Comparison of ENCODE assay signal across 10 mouse cellular contexts in genomic region chr2:27248211-27248610, GRCm38 (mm10). TPM values are rescaled to one million over a fixed set of nuclear protein-coding genes. Genes with fewer than 3 reads are reported as not detected.
DNase-seq lines count a peak whose midpoint lies in the region; ATAC-seq lines count a peak whose summit lies in the region.
"Had no signal": no experiment of that assay in that cellular context is flagged by ENCODE, and none has a peak within 500 bp of the region (broad histone marks: within the 10 kb centered on the region; RNA-seq: fewer than 3 reads in every experiment).

Sardh (minus strand) TSS chr2:27248337.

- H3K9ac ChIP-seq in heart, embryonic 14.5 days (ENCODE audit: low read length): no peak within 1 kb of the TSS; the same call in 1 of the 2 replicates
- no peak within 1 kb of the TSS for H3K9ac ChIP-seq in kidney, embryonic 14.5 days (ENCODE audit: low read depth, low read length)
- H3K9ac ChIP-seq in liver, embryonic 16.5 days (ENCODE audit: low read depth, low read length): peak within 1 kb of the TSS; percentile 21
- H3K9ac ChIP-seq: neural tube, embryonic 12.5 days had no signal

- 88% methylated on average over 2 of the region's 2 CpGs for WGBS in heart, embryonic 14.5 days
- WGBS in kidney, embryonic 14.5 days: 86% methylated on average over 2 of the region's 2 CpGs
- whole genome bisulfite sequencing in liver, embryonic 16.5 days (ENCODE audit: insufficient replicate concordance): 43% methylated on average over 2 of the region's 2 CpGs

- H3K27ac ChIP-seq in heart, embryonic 14.5 days (replicated peaks in 1 of 2; ENCODE audit: control insufficient read depth in 1 of 2, insufficient read depth in 1 of 2, low read depth in 2 of 2, low read length in 2 of 2): peak within 1 kb of the TSS; percentile 82 to 90
- peak within 1 kb of the TSS; percentile 80 for H3K27ac ChIP-seq in kidney, embryonic 14.5 days (ENCODE audit: low read depth, low read length)
- peak within 1 kb of the TSS; percentile 90 for H3K27ac ChIP-seq in liver, embryonic 16.5 days (ENCODE audit: low read length)
- H3K27ac ChIP-seq: neural tube, embryonic 12.5 days had no signal

- DNase-seq in left cerebral cortex, postnatal 14 days (ENCODE audit: low spot score in 2 of 2): no peak
- no peak for DNase-seq in left cerebral cortex, postnatal 10 days (ENCODE audit: extremely low spot score in 1 of 2, low spot score in 2 of 2)
- no peak for DNase-seq in urinary bladder, postnatal 10 days (ENCODE audit: low spot score)
- no peak for DNase-seq in cerebellum, adult 8-10 months
- DNase-seq: cerebellum, adult 18-20 months had no signal

- no peak within 1 kb of the TSS for H3K4me3 ChIP-seq in heart, embryonic 14.5 days (ENCODE audit: control insufficient read depth in 1 of 2, insufficient read depth in 1 of 2, low read depth in 1 of 2, low read length in 2 of 2)
- no peak within 1 kb of the TSS for H3K4me3 ChIP-seq in kidney, embryonic 14.5 days (ENCODE audit: low read length)
- H3K4me3 ChIP-seq in liver, embryonic 16.5 days (ENCODE audit: low read depth, low read length): no peak within 1 kb of the TSS
- H3K4me3 ChIP-seq: neural tube, embryonic 12.5 days had no signal

- 0 out of 2 replicates have a peak, but pooled peaks cover 6% of the 10 kb centered on the region for H3K36me3 ChIP-seq in heart, embryonic 14.5 days (ENCODE audit: control insufficient read depth, insufficient read depth, low read length)
- H3K36me3 ChIP-seq in kidney, embryonic 14.5 days (ENCODE audit: control insufficient read depth, insufficient read depth, low read length): no peaks in the 10 kb centered on the region; the same call in 1 of the 2 replicates
- no peaks in the 10 kb centered on the region for H3K36me3 ChIP-seq in liver, embryonic 16.5 days (ENCODE audit: control insufficient read depth, insufficient read depth)
- H3K36me3 ChIP-seq: neural tube, embryonic 12.5 days had no signal

- intact Hi-C loops in left cerebral cortex, postnatal 14 days (cut with DNase I): no loop called here
- intact Hi-C loops in left cerebral cortex, postnatal 10 days (cut with DNase I): no loop called here

- peaks cover 20 to 28% of the 10 kb centered on the region in 2 experiments for H3K4me1 ChIP-seq in heart, embryonic 14.5 days (ENCODE audit: control insufficient read depth in 2 of 2, insufficient read depth in 2 of 2, low read length in 2 of 2)
- H3K4me1 ChIP-seq in kidney, embryonic 14.5 days (ENCODE audit: control insufficient read depth, insufficient read depth, low read length): peaks cover 25% of the 10 kb centered on the region
- no peaks in the 10 kb centered on the region; the same call in 1 of the 2 replicates for H3K4me1 ChIP-seq in liver, embryonic 16.5 days (ENCODE audit: control insufficient read depth, low read depth, low read length)
- H3K4me1 ChIP-seq: neural tube, embryonic 12.5 days had no signal

- H3K4me2 ChIP-seq in heart, embryonic 14.5 days (ENCODE audit: low read length): peak within 1 kb of the TSS; percentile 66
- H3K4me2 ChIP-seq in kidney, embryonic 14.5 days (replicated peaks; ENCODE audit: low read depth, low read length): peak within 1 kb of the TSS; percentile 41
- peak within 1 kb of the TSS; percentile 44 for H3K4me2 ChIP-seq in liver, embryonic 16.5 days (ENCODE audit: low read depth, low read length)

- no peaks in the 10 kb centered on the region for H3K9me3 ChIP-seq in heart, embryonic 14.5 days (ENCODE audit: control insufficient read depth, low read length)
- no peaks in the 10 kb centered on the region for H3K9me3 ChIP-seq in kidney, embryonic 14.5 days (ENCODE audit: control insufficient read depth, low read length)
- no peaks in the 10 kb centered on the region for H3K9me3 ChIP-seq in liver, embryonic 16.5 days (replicated peaks; ENCODE audit: control insufficient read depth, low read length)
- H3K9me3 ChIP-seq: neural tube, embryonic 12.5 days had no signal

- ATAC-seq in heart, embryonic 14.5 days (ENCODE audit: insufficient number of reproducible peaks, insufficient read depth, low FRiP score, low read depth): no peak
- no peak for ATAC-seq in kidney, embryonic 14.5 days (ENCODE audit: low FRiP score, low TSS enrichment)
- peak; percentile 77 for ATAC-seq in liver, embryonic 16.5 days (ENCODE audit: low read depth)
- no peak for ATAC-seq in frontal cortex, adult (ENCODE audit: low TSS enrichment)

- H3K27me3 ChIP-seq in heart, embryonic 14.5 days (ENCODE audit: control insufficient read depth, insufficient read depth, low read length): no peaks in the 10 kb centered on the region
- H3K27me3 ChIP-seq in kidney, embryonic 14.5 days (ENCODE audit: control insufficient read depth, insufficient read depth, low read length): no peaks in the 10 kb centered on the region
- H3K27me3 ChIP-seq in liver, embryonic 16.5 days (ENCODE audit: control insufficient read depth, insufficient read depth, low read depth, low read length): no peaks in the 10 kb centered on the region
- H3K27me3 ChIP-seq: neural tube, embryonic 12.5 days had no signal

RNA-seq across cellular contexts. Expression of gene Sardh, which starts in this region (rescaled TPM):
- 10 to 100 TPM; 11.1 to 12.9 TPM for total RNA-seq in left cerebral cortex, postnatal 14 days (2021)
- 10 to 100 TPM in 1 of 2 experiments, 1 to 10 TPM in 1; 9.8 to 11.7 TPM for total RNA-seq in left cerebral cortex, postnatal 10 days (2021)
- polyA plus RNA-seq in heart, embryonic 14.5 days (2014; fragmentation: Nextera tagmentation; extraction: Ambion mirVana): 19.0 and 21.6 TPM in 2 replicates
- polyA plus RNA-seq in kidney, embryonic 14.5 days (2014; fragmentation: Nextera tagmentation; extraction: Ambion mirVana): 17.6 and 29.9 TPM in 2 replicates
- polyA plus RNA-seq in liver, embryonic 16.5 days (2015; fragmentation: Nextera tagmentation; extraction: Ambion mirVana): 67.6 and 78.4 TPM in 2 replicates
